Mouse (Mus musculus): Measurements from ENCODE around the gene Hmcn2.

Gene Hmcn2

DNA sequence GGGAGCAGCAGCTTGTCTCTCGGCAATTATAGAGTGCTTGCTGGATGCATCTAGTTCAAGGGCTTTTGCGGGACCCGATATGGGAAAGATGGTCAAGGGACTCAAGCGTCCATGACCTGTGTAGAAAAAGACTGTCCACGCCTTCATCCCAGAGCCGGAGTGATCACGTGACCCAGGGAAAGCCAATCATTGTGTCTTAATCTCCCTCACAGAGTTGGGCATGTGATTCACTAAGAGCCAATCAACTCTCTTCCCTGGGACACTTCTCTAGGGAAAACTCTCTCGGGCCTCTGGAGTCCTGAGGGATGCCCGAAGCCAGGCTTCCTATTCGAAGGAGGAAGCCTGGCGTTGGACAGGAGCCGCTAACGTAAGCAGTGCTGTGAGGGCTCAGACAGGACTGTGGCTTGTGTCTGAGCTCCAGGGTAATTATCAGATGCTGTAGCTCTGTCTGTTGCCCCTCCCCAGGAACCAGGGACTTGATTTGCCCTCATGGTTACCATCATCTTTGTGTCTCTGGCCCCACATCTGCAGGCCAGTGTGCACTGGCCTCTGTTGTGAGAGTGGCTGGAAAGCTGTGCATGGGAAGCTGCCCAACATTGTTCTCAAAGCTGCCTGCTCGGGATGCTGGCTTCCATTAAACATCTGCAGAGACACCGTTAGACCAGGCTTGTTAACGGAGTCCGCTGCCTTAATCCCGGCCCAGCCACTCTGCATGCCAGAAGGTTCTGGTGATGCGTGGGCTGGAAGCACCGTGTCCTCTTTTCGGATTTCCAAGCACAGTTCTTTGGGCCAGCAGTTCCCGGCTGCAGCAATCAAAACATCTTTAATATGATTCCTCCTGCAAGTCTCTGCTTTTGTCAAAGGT, 9.2 kb upstream of the Hmcn2 start:
- no peak for DNase-seq (ENCODE audit: low read depth)

DNA sequence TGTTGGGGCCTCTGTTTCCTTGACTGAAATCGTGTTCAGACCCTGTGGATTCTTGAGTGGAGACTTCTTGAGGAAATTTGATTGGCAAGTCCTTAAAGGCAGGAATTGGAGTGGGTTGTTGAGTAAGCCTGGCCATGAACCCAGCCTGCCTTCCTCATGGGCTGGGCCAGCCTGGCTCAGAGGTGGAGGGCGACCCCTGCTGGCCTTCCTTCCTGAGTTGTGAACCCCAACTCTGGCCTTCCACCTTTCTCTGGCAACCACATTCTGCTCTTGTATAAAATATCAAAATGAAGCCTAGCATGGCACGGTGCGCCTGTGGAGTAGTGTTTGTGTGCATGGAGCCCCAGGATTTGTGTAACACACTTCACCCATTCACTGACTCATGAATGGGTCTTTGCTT, 8.5 kb upstream of the Hmcn2 start:
- DNase-seq (ENCODE audit: low read depth), result peak; percentile 63

- no peak for DNase-seq (ENCODE audit: low read depth)
Observed at GRCm38 (mm10) chr2:31308257-31308656, 6.0 kb upstream of the Hmcn2 start.

GRCm38 (mm10) chr2:31309549-31309948, 4.7 kb upstream of the Hmcn2 start:
- DNase-seq (ENCODE audit: low read depth), result no peak

DNA sequence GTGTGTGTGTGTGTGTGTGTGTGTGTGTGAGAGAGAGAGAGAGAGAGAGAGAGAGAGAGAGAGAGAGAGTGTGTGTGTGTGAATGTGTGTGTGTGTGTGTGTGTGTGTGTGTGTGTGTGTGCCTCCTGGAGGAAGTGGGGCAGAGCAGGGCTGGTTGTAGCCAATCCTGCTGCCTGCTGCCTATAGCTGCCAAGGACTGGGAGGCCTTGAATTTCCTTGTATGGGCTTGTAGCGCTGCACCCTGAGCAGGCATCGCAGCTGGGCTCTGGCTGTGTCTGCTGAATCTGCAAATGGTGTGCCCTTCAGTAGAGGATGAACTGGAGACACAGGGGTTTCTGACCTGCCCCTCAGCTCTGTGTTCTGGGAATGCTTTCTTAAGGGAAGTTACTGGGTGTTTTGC, 3.9 kb downstream of the Hmcn2 start:
- DNase-seq (ENCODE audit: low read depth), result no peak

GRCm38 (mm10) chr2:31319200-31319599, 5.0 kb downstream of the Hmcn2 start:
- no peak for DNase-seq (ENCODE audit: low read depth)

DNA sequence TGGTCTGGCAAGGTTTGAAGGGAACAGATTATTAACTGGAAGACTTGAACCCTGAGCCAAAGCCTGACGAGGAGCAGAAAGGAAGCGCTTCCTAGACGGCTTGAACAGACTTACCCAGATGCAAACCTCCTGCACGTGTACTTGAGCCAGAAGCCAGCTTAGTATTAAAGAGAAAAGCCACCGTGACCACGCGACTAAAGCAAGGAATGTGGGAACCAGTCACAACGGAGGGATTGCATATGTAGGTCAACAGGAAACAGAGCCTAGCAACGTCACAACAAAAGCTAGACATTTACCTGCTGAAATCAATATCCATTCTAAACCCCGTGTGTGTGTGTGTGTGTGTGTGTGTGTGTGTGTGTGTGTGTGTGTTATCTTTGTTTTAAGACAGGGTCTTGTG, 13.0 kb downstream of the Hmcn2 start:
- DNase-seq (ENCODE audit: low read depth), result no peak

DNA sequence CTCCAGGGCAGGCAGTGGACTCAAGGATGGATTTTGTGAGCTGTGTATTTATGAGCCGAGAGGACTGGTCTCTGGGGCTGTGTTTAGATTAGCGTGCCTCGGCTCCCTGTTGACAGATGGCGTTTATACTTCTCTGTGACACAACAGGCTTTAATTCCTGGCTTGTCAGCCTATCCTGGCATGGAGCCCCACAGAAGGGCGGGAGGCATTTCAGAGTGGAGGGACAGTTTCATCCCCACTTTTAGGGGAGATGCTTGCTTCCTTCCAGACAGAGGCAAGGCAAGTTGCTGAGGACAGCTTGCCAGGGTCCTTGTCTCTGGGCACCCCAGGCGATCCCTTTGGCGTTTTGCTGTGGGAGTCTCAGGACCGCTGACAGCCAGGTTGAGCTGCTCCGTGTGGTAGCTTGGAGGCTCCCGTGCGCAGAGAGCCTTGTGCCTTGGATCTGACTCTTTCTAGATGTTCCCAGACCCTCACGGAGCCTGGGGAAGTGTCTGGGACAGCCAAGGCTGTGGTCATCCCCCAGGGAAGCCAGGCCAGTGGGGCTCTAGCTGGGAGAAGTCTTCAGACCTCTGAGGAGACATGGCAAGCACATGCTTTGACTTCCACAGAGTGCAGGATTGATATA, 23.6 kb downstream of the Hmcn2 start:
- peak; percentile 15 for DNase-seq (ENCODE audit: low read depth)

- peak; percentile 75 for DNase-seq (ENCODE audit: low read depth)
Observed at GRCm38 (mm10) chr2:31339826-31340225, 25.6 kb downstream of the Hmcn2 start.

- no peak for DNase-seq (ENCODE audit: low read depth)
Observed at GRCm38 (mm10) chr2:31341726-31342535, 27.7 kb downstream of the Hmcn2 start.

- DNase-seq (ENCODE audit: low read depth), result peak; percentile 80
Observed at GRCm38 (mm10) chr2:31346096-31346495, 31.9 kb downstream of the Hmcn2 start.

DNA sequence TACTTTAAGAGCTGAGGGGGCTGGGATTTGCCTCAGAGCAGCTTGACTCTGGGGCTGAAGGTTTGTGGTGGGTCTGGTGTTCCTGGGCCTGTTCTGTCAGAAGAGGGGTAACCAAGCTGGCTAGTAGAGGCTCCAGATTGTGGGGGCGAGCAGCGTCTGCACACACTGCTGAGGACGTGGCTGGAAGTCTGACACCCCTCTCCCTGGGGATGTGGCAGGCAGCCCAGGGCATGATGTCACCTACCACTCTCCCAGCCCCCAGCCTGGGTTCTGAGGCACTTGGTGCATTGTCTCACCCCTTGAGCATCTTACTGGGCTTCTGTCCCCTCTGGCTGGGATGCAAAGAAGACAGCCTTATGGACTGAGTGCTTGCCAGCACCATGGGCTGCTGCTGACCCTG, 34.2 kb downstream of the Hmcn2 start:
- DNase-seq (ENCODE audit: low read depth), result no peak

DNA sequence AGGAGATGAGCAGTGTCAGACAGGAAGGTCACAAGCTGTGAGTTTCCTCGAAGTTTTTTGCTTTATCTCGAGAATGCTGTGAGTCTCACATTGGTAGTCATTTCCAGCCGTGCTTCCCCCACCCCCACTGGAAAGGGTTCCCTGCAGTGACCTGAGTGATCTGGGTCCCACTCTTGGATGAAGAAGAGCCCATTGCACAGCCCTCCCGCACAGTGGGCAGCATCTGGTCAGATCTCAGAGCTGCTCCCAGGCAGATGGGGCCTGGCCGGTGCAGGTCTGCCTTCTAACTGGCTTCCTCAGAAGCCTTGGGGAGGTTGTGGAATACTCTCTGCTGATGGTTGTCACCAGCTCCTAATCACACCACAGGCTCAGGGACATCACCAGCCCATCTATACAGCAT, 34.6 kb downstream of the Hmcn2 start:
- DNase-seq (ENCODE audit: low read depth), result no peak

DNA sequence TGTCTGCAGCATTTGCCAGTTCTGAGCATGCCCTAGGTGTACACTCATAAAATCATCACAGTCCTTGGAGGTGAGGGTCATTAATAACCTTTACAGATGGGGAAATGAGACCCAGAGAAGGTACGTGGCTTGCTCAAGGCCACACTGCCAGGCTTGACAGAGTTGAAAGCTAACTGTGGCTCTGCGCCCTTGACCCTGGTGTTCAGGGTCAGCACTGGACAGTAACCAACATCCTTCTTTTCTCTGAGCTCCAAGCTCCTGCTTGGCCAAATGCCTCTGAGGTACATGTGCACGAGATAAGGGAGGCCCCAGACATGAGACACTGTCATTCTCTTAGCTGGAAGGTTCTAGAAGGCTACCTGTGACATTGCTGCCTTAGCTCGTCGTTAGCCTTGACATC, 42.6 kb downstream of the Hmcn2 start:
- DNase-seq (ENCODE audit: low read depth), result no peak

GRCm38 (mm10) chr2:31359316-31359715, 45.1 kb downstream of the Hmcn2 start:
- DNase-seq (ENCODE audit: low read depth), result no peak

GRCm38 (mm10) chr2:31367186-31367585, 53.0 kb downstream of the Hmcn2 start:
- no peak for DNase-seq (ENCODE audit: low read depth)

DNA sequence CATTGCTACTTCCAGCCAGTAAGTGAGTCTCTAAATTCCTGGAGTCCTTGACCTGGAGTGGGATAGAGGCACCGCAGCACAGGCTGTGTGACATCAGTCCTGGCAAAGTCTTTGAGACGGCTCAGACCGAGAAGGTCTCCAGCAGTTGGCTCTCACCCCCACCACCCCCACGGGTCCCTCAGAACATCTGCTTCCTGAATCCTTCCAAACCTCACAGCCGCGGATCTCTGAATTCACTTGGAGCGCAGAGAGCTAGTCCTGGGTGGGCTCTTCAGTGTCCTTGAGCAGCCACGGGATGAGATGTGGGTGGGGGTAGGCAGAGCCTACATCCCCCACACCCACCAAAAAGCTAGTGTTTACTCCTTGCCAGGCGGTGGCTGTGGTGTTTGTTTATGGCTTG, 57.2 kb downstream of the Hmcn2 start:
- DNase-seq (ENCODE audit: low read depth), result no peak

DNA sequence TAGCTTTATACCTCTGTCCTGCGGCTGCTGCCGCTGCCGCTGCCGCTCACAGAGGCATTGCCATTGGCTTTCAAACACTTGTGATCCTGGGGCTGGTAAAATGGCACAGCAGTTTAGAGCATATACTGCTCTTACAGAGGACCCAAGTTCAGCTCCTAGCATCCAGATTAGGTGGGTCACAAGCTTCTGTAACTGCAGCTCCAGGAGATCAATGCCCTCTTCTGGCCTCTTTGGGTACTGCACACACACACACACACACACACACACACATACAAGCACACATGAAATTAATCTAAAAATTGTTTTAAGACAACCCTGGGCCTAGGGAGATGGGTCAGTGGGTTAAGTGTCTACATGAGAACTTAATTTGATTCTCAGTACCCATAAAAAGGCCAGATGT, 58.0 kb downstream of the Hmcn2 start:
- DNase-seq (ENCODE audit: low read depth), result no peak

DNA sequence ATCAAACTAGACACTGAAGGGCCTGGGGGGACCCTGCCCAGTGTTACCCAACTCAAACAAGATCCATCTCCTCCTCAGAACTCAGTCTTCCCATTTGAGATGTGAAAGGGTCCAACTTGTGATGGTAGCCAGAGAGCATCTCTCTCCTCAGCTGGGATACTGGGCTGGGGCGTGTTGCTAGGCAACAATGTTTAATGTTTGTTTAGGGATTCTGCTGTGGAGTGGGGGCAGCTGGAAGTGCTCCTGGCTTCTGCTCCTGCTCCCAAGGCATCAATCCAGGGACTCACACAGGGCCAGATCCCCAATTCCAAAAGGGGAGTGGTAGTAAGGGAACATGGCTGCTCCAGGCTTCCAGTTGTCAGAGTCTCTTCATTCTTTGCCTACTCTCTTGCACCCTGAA, 60.2 kb downstream of the Hmcn2 start:
- DNase-seq (ENCODE audit: low read depth), result no peak

- DNase-seq (ENCODE audit: low read depth), result no peak
Observed at GRCm38 (mm10) chr2:31376057-31376456, 61.8 kb downstream of the Hmcn2 start.

GRCm38 (mm10) chr2:31377481-31377880, 63.3 kb downstream of the Hmcn2 start:
- DNase-seq (ENCODE audit: low read depth), result no peak

DNA sequence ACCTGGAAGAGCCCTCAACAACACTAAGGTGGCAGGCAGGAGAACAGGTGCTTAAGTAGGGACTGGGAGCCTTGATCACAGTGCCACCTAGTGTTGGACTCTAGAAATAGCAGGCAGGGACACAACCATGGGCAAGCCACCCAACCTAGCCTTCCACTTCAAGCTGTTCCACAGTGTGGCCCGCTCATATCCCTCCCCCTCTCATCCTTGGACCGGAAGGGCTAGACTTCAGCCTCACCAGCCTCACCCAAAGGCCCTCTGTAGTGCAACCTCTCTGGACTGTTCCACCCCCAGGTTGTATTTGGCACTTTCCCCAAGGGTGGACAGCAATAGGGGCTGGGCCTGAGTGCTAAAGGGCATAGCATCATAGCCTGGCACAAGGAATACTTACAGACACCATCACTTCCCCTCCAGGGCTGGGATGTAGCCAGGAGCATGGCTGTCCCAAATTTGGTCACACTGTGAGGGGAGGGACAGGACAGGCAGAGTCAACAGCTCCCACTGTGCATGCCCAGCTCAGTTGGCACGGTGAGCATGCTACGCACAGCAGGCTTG, 67.2 kb downstream of the Hmcn2 start:
- peak; percentile 75 for DNase-seq (ENCODE audit: low read depth)

DNA sequence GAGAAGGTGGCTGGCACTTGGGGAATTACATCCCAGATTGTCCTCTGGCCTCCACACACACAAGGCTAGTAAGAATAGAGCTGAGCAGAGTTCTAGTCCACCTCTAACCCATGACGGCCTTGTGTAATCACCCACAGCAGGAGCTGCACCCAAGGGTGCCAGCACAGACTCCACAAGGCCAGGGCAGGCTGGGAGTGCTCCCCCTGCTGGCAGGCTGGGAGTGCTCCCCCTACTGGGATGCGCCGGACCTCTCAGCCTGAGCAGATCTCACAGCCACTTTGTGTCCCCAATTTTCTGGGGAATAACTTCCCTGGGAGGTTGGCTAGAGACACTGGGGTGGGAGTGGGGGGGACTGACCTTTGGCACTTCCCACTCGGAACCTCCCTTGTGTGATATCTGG, 68.7 kb downstream of the Hmcn2 start:
- peak; percentile 79 for DNase-seq (ENCODE audit: low read depth)

Measured in NIH3T3 (cell line).